Mouse (Mus musculus): Measurements from ENCODE around the gene Bcl2. TPM values are rescaled to one million over a fixed set of nuclear protein-coding genes. Genes with fewer than 3 reads are reported as not detected.
"Not testable (repeated sequence)": the region's sequence is repeated elsewhere in the genome, so short reads cannot be mapped to it uniquely, and the experiment has no call there.

The Bcl2 gene
- polyA plus RNA-seq, 1 experiment from 2014 or later = 0.97 TPM

GRCm38 (mm10) chr1:106742980-106743379, 28.9 kb upstream of the Bcl2 start:
- Histone ChIP-seq H3K9me3 (replicated peaks; ENCODE audit: control insufficient read depth, low read length) (no peaks in the 10 kb centered on the region), H3K27me3 (ENCODE audit: control insufficient read depth, insufficient read depth, low read depth, low read length) (no peaks in the 10 kb centered on the region), H3K36me3 (ENCODE audit: control insufficient read depth, insufficient read depth) (no peaks in the 10 kb centered on the region), H3K4me3 (ENCODE audit: low read depth, low read length) (no peak overlapping the region), H3K4me1 (ENCODE audit: control insufficient read depth, low read depth, low read length) (no peaks in the 10 kb centered on the region), H3K4me2 (ENCODE audit: low read depth, low read length) (no peak overlapping the region), H3K9ac (ENCODE audit: low read depth, low read length) (no peak overlapping the region), H3K27ac (ENCODE audit: low read length) (no peak overlapping the region)
- 80% methylated on average over 6 of the region's 6 CpGs for WGBS (ENCODE audit: insufficient replicate concordance)
- ATAC-seq (ENCODE audit: low read depth) = no peak

- WGBS (ENCODE audit: insufficient replicate concordance) = 73% methylated on average over 4 of the region's 4 CpGs
Observed at GRCm38 (mm10) chr1:106740735-106741134, 26.7 kb upstream of the Bcl2 start.

GRCm38 (mm10) chr1:106739810-106740209, 25.7 kb upstream of the Bcl2 start:
- no peak overlapping the region for H3K27ac ChIP-seq (ENCODE audit: low read length)
- no peak overlapping the region for H3K4me3 ChIP-seq (ENCODE audit: low read depth, low read length)
- no peaks in the 10 kb centered on the region for H3K9me3 ChIP-seq (replicated peaks; ENCODE audit: control insufficient read depth, low read length)
- no peaks in the 10 kb centered on the region for H3K27me3 ChIP-seq (ENCODE audit: control insufficient read depth, insufficient read depth, low read depth, low read length)
- H3K4me2 ChIP-seq (ENCODE audit: low read depth, low read length) = no peak overlapping the region
- no peak overlapping the region for H3K9ac ChIP-seq (ENCODE audit: low read depth, low read length)
- no peak for ATAC-seq (ENCODE audit: low read depth)
- 82% methylated on average over 5 of the region's 5 CpGs for WGBS (ENCODE audit: insufficient replicate concordance)
- H3K36me3 ChIP-seq (ENCODE audit: control insufficient read depth, insufficient read depth) = no peaks in the 10 kb centered on the region
- no peaks in the 10 kb centered on the region for H3K4me1 ChIP-seq (ENCODE audit: control insufficient read depth, low read depth, low read length)

More at GRCm38 (mm10) chr1:106740735-106741134, 26.7 kb upstream of the Bcl2 start:
- no peak overlapping the region for H3K4me3 ChIP-seq (ENCODE audit: low read depth, low read length)
- no peak overlapping the region for H3K27ac ChIP-seq (ENCODE audit: low read length)
- H3K36me3 ChIP-seq (ENCODE audit: control insufficient read depth, insufficient read depth) = no peaks in the 10 kb centered on the region
- H3K27me3 ChIP-seq (ENCODE audit: control insufficient read depth, insufficient read depth, low read depth, low read length) = no peaks in the 10 kb centered on the region
- H3K9me3 ChIP-seq (replicated peaks; ENCODE audit: control insufficient read depth, low read length) = no peaks in the 10 kb centered on the region
- H3K9ac ChIP-seq (ENCODE audit: low read depth, low read length) = no peak overlapping the region
- ATAC-seq (ENCODE audit: low read depth) = no peak
- H3K4me1 ChIP-seq (ENCODE audit: control insufficient read depth, low read depth, low read length) = no peaks in the 10 kb centered on the region
- H3K4me2 ChIP-seq (ENCODE audit: low read depth, low read length) = no peak overlapping the region

GRCm38 (mm10) chr1:106738092-106738491, 24.0 kb upstream of the Bcl2 start:
- H3K9me3 ChIP-seq (replicated peaks; ENCODE audit: control insufficient read depth, low read length) = no peaks in the 10 kb centered on the region
- no peaks in the 10 kb centered on the region for H3K36me3 ChIP-seq (ENCODE audit: control insufficient read depth, insufficient read depth)
- no peak overlapping the region for H3K27ac ChIP-seq (ENCODE audit: low read length)
- H3K9ac ChIP-seq (ENCODE audit: low read depth, low read length) = no peak overlapping the region
- ATAC-seq (ENCODE audit: low read depth) = no peak
- H3K4me2 ChIP-seq (ENCODE audit: low read depth, low read length) = no peak overlapping the region
- H3K4me3 ChIP-seq (ENCODE audit: low read depth, low read length) = no peak overlapping the region
- 69% methylated on average over 3 of the region's 3 CpGs for WGBS (ENCODE audit: insufficient replicate concordance)
- H3K27me3 ChIP-seq (ENCODE audit: control insufficient read depth, insufficient read depth, low read depth, low read length) = no peaks in the 10 kb centered on the region
- H3K4me1 ChIP-seq (ENCODE audit: control insufficient read depth, low read depth, low read length) = no peaks in the 10 kb centered on the region

- no peak for ATAC-seq (ENCODE audit: low read depth)
- WGBS (ENCODE audit: insufficient replicate concordance) = 83% methylated on average over 8 of the region's 8 CpGs
Observed at GRCm38 (mm10) chr1:106736211-106736610, 22.1 kb upstream of the Bcl2 start.

GRCm38 (mm10) chr1:106735586-106735985, 21.5 kb upstream of the Bcl2 start:
- 65% methylated on average over 2 of the region's 2 CpGs for WGBS (ENCODE audit: insufficient replicate concordance)
- H3K4me2 ChIP-seq (ENCODE audit: low read depth, low read length) = no peak overlapping the region
- no peaks in the 10 kb centered on the region for H3K4me1 ChIP-seq (ENCODE audit: control insufficient read depth, low read depth, low read length)
- no peaks in the 10 kb centered on the region for H3K36me3 ChIP-seq (ENCODE audit: control insufficient read depth, insufficient read depth)
- ATAC-seq (ENCODE audit: low read depth) = no peak
- no peaks in the 10 kb centered on the region for H3K9me3 ChIP-seq (replicated peaks; ENCODE audit: control insufficient read depth, low read length)
- no peaks in the 10 kb centered on the region for H3K27me3 ChIP-seq (ENCODE audit: control insufficient read depth, insufficient read depth, low read depth, low read length)
- no peak overlapping the region for H3K4me3 ChIP-seq (ENCODE audit: low read depth, low read length)
- no peak overlapping the region for H3K27ac ChIP-seq (ENCODE audit: low read length)
- no peak overlapping the region for H3K9ac ChIP-seq (ENCODE audit: low read depth, low read length)

More at GRCm38 (mm10) chr1:106736211-106736610, 22.1 kb upstream of the Bcl2 start:
- H3K9me3 ChIP-seq (replicated peaks; ENCODE audit: control insufficient read depth, low read length) = no peaks in the 10 kb centered on the region
- H3K4me2 ChIP-seq (ENCODE audit: low read depth, low read length) = no peak overlapping the region
- H3K27ac ChIP-seq (ENCODE audit: low read length) = no peak overlapping the region
- H3K27me3 ChIP-seq (ENCODE audit: control insufficient read depth, insufficient read depth, low read depth, low read length) = no peaks in the 10 kb centered on the region
- no peak overlapping the region for H3K4me3 ChIP-seq (ENCODE audit: low read depth, low read length)
- no peak overlapping the region for H3K9ac ChIP-seq (ENCODE audit: low read depth, low read length)
- H3K36me3 ChIP-seq (ENCODE audit: control insufficient read depth, insufficient read depth) = no peaks in the 10 kb centered on the region
- H3K4me1 ChIP-seq (ENCODE audit: control insufficient read depth, low read depth, low read length) = no peaks in the 10 kb centered on the region

- WGBS (ENCODE audit: insufficient replicate concordance) = 64% methylated on average over 5 of the region's 5 CpGs
- no peak overlapping the region for H3K4me3 ChIP-seq (ENCODE audit: low read depth, low read length)
Observed at GRCm38 (mm10) chr1:106722061-106722460, 8.0 kb upstream of the Bcl2 start.

GRCm38 (mm10) chr1:106717736-106718135, 3.7 kb upstream of the Bcl2 start:
- H3K9me3 ChIP-seq (replicated peaks; ENCODE audit: control insufficient read depth, low read length); H3K27ac ChIP-seq (ENCODE audit: low read length); H3K9ac ChIP-seq (ENCODE audit: low read depth, low read length); H3K4me3 ChIP-seq (ENCODE audit: low read depth, low read length); H3K4me2 ChIP-seq (ENCODE audit: low read depth, low read length); ATAC-seq (ENCODE audit: low read depth); H3K4me1 ChIP-seq (ENCODE audit: control insufficient read depth, low read depth, low read length); H3K36me3 ChIP-seq (ENCODE audit: control insufficient read depth, insufficient read depth): not testable (repeated sequence)
- WGBS (ENCODE audit: insufficient replicate concordance) = 52% methylated on average over 7 of the region's 7 CpGs
- peaks cover 20% of the 10 kb centered on the region for H3K27me3 ChIP-seq (ENCODE audit: control insufficient read depth, insufficient read depth, low read depth, low read length)

More at GRCm38 (mm10) chr1:106722061-106722460, 8.0 kb upstream of the Bcl2 start:
- Histone ChIP-seq H3K4me2 (ENCODE audit: low read depth, low read length) (no peak overlapping the region), H3K4me1 (ENCODE audit: control insufficient read depth, low read depth, low read length) (no peaks in the 10 kb centered on the region), H3K9me3 (replicated peaks; ENCODE audit: control insufficient read depth, low read length) (no peaks in the 10 kb centered on the region), H3K36me3 (ENCODE audit: control insufficient read depth, insufficient read depth) (no peaks in the 10 kb centered on the region), H3K27me3 (ENCODE audit: control insufficient read depth, insufficient read depth, low read depth, low read length) (no peaks in the 10 kb centered on the region), H3K27ac (ENCODE audit: low read length) (no peak overlapping the region), H3K9ac (ENCODE audit: low read depth, low read length) (no peak overlapping the region)
- no peak for ATAC-seq (ENCODE audit: low read depth)

- H3K36me3 ChIP-seq (ENCODE audit: control insufficient read depth, insufficient read depth) = no peaks in the 10 kb centered on the region
- no peak for ATAC-seq (ENCODE audit: low read depth)
Observed at GRCm38 (mm10) chr1:106717071-106717601, 3.1 kb upstream of the Bcl2 start.

More at GRCm38 (mm10) chr1:106717071-106717601, 3.1 kb upstream of the Bcl2 start:
- no peaks in the 10 kb centered on the region for H3K9me3 ChIP-seq (replicated peaks; ENCODE audit: control insufficient read depth, low read length)
- H3K27ac ChIP-seq (ENCODE audit: low read length) = no peak overlapping the region
- peaks cover 26% of the 10 kb centered on the region for H3K27me3 ChIP-seq (ENCODE audit: control insufficient read depth, insufficient read depth, low read depth, low read length)
- no peak overlapping the region for H3K4me3 ChIP-seq (ENCODE audit: low read depth, low read length)
- H3K9ac ChIP-seq (ENCODE audit: low read depth, low read length) = no peak overlapping the region
- no peak overlapping the region for H3K4me2 ChIP-seq (ENCODE audit: low read depth, low read length)
- WGBS (ENCODE audit: insufficient replicate concordance) = 33% methylated on average over 7 of the region's 7 CpGs
- peaks cover 4% of the 10 kb centered on the region for H3K4me1 ChIP-seq (ENCODE audit: control insufficient read depth, low read depth, low read length)
